13 mouse cellular contexts compared by ENCODE assay signal in the genomic region with DNA sequence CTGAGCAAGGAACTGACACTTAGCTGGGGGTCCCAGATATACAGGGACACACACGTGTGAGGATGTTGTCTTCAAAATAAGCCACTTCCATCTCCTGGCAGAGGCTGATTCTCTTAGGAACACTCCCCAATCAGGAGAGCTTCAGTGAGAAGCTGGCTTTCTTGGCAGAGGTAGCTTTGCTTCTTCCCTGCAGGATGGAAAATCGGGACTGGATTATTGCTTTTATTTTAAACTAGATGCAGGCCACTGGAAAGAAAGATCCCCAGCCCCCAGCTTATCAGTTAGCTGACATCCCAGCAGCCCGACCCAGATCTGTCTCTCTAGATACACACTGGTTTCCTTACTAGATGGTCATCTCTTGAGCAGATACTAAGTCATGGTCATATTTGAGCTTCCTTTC. TPM values are rescaled to one million over a fixed set of nuclear protein-coding genes. Genes with fewer than 3 reads are reported as not detected.
DNase-seq lines count a peak whose midpoint lies in the region; ATAC-seq lines count a peak whose summit lies in the region.
"Had no signal": no experiment of that assay in that cellular context is flagged by ENCODE, and none has a peak within 500 bp of the region (broad histone marks: within the 10 kb centered on the region; RNA-seq: fewer than 3 reads in every experiment).

No protein-coding gene starts in this region.

- peak; percentile 23 for DNase-seq in cerebellum, adult 11-12 months
- peak; percentile 22 for DNase-seq in layer of hippocampus, adult 9-10 months (ENCODE audit: low spot score)
- no peak for DNase-seq in layer of hippocampus, postnatal 10 days (ENCODE audit: low spot score in 2 of 2)
- DNase-seq in frontal cortex, postnatal 36 days (ENCODE audit: low spot score in 2 of 2), result peak; percentile 35 to 59
- peak; percentile 37 to 52 for DNase-seq in right cerebral cortex, postnatal 10 days (ENCODE audit: low spot score in 2 of 2)
- DNase-seq in kidney, adult 9 months, result no peak
- no peak for DNase-seq in heart, adult 9 months (ENCODE audit: low spot score in 2 of 2)
- DNase-seq: adrenal gland, adult 8-10 months; heart, postnatal 10 days; lung, embryonic 14.5 days had no signal

- no peak for ATAC-seq in cerebellum, adult (ENCODE audit: insufficient number of reproducible peaks, low FRiP score, low TSS enrichment)

RNA-seq across cellular contexts. Expression of a gene that starts 2.4 kb away (rescaled TPM):
- total RNA-seq in layer of hippocampus, postnatal 10 days (2021), result 10 to 100 TPM; 29.1 to 33.8 TPM
- total RNA-seq: granulocyte monocyte progenitor cell, adult 5-6 weeks; megakaryocyte, adult 5-6 weeks had no signal

Comparison
In these comparisons a context has a peak if more than half of its experiments do, and no peak if none do; other contexts are left out.
1. DNase-seq: peak in cerebellum, adult 11-12 months (single experiment), layer of hippocampus, adult 9-10 months (single experiment), frontal cortex, postnatal 36 days (2 of 2) and right cerebral cortex, postnatal 10 days (2 of 2); none in layer of hippocampus, postnatal 10 days (0 of 2), kidney, adult 9 months (single experiment) and heart, adult 9 months (0 of 2).